Mouse (Mus musculus) left cerebral cortex, postnatal 10 days (tissue): Measurements from ENCODE around the gene Nckap5l. TPM values are rescaled to one million over a fixed set of nuclear protein-coding genes. Genes with fewer than 3 reads are reported as not detected.

ENCODE experiments used
- DNase-seq, 2 experiments: peaks; one replicate each; pipeline ENCODE4 v3.0.0; 2021 to 2022; ENCODE audit warnings: low spot score in 2 of 2, mixed read lengths in 1 of 2; ENCODE audit errors: extremely low spot score in 1 of 2
- intact Hi-C: fragments of 180-260 bp; cut with DNase I; formaldehyde crosslinking; loops from one replicate; pipeline ENCODE4 v1.15.1; 2025
- total RNA-seq, 2 experiments: library from RNA; stranded (reverse); gene quantifications; 2 replicates each; pipeline ENCODE4 v1.2.3; 2021

Gene Nckap5l
- 10 to 100 TPM; 35.8 to 38.3 TPM for total RNA-seq

DNA sequence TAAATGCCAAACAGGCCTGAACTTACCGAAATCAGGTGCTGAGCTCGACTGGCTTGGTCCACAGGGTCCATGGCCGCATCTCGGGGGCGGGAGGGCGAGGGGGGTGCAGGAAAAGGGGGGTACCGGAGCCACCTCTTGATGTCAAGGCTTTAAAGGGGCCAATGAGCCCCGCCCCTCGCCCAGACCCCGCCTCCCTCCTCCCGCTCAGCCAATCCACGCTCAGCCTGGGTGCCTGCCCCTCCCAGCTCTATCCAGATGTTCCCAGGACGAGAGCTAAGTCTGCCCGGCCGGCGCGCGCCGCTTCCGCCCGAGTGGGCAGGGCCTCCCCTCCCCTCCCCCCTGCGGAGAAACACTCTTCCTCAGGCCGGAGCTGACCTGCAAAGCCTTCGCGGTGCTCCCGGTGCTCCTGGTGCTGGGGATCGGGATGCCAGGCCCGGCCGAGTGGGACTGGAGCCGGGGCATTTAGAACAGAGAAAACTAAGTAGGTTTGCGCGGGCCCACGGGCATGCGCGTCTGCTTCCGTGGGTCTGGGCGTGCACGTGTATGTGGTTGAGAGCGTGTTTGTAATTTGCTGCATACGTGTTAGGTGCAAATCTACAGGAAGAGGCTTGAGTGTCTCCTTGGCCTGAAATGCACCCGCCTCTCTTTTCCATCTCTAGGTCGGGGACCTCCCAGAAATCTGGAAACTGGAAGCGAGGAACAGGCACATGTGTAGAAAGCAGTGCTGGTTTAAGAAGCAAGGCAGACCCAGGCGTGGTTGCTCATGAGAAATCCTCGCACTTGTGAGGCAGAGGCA lies at the start of gene Nckap5l:
Nckap5l (minus strand) TSS at position 143 of the 796 bp plus-strand sequence.
- intact Hi-C loops = no loop called here
- DNase-seq = peak; percentile 91 to 96

DNA sequence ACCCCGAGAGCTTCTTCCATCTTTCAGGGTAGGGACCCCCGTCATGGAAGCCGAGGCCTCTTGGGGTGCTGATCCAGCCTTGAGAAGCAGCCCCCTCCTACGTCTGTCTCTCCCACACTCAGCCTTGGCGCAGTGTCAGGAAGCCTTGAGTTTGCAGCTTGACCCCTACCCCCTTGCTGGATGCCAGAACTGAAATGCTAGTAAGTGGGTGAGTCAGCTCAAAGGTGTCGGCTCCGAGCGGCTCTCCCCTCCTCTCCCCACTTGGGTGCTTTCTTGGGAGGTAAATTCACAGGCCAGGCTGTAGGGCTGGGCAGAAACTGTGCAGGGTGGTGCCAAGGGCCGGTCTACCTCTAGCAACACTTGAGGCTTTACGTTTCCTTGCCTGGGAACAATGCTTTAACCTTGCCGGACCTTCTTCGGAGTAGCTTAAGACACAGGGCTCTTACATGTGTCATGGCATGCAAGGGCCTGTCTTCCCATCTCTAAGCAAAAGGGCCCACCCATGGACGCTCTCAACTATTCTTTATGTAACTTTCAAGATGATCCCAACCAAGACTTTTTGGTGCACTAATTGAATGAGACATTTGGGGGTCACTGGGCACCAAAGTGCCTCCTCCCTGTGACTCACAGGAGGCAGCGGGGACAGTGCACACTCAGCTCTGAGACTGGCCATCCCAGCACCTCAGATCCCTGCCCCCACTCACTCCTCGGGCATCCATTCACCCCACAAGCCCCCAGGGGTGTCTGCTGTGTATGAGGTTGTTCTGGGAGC lies 48.0 kb upstream of the Nckap5l start:
- intact Hi-C loops = no loop called here

GRCm38 (mm10) chr15:99503256-99503655 lies 45.7 kb upstream of the Nckap5l start:
- intact Hi-C loops = no loop called here
- DNase-seq = no peak

More for the DNA sequence above, 48.0 kb upstream of the Nckap5l start:
- no peak for DNase-seq

DNA sequence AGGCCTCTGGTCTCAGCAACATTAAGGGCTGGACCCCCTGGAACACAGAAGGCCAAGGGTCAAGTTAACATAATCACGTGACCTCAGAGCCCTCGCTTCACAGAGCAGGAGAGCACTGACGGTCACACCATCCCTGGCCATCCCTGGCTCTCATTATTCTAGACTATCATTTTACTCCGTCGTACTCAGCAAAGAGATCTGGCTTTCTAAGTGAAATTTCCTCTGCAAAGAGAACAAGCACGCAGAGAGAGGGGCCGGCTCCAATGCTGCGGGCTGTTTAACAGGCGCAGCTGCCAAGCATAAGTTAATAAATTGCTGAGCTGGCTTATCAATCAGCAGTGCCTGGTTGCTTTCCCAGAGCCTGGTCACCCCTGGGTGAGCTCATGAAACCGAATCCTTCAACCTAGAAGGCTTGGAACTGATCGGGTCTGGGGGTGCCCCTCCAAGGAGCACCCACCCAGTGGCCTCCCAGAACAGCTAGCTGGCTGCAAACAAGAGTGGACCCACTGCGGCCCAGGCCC lies 44.8 kb upstream of the Nckap5l start:
- no peak for DNase-seq
- intact Hi-C loops = no loop called here

DNA sequence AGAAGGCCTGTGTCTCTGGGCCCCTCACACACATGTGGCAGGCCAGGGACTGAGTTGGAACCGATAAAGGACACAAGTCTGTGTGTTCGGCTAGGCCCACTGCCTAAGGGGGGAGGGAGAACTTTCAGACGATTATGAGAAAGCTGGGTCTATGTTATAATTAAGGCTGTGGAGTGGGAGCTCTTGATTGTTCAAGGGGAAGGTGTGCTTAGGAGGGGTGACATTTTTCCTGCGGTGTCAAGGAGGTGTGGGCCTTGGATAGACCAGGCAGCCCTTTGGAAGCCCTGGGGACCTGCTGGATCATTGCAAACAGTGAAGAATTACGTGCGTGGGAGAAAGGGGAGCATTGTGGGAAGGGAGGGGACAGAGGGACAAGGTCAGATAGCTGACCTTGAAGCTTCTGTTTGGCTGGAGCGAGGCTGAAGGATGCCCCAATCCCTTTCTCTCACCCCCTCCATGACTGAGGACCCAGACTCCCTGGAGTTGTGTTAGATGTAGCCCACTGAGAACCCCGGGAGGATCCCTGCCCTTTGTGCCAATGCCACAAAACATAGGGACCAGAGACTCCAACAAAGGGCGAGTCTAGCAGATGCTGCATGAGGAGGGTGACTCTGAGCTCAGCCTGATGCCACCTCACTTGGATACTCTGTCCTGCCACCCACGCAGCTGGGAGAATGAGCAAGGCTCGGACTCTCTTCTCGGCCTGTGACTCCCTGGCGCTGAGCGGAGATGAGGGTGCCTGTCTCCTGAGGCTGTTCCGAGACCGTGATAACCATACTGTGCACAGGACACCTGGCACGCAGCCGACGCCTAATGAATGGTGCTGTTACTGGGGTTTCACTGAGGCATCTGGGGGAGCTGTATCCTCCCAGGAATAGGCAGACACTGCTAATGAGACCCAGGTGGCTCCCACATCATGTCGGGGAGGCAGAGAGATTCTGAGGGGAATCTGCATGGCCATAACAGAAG lies 44.0 kb upstream of the Nckap5l start:
- intact Hi-C loops = no loop called here
- DNase-seq = peak in 1 of 2 experiments; percentile 59

DNA sequence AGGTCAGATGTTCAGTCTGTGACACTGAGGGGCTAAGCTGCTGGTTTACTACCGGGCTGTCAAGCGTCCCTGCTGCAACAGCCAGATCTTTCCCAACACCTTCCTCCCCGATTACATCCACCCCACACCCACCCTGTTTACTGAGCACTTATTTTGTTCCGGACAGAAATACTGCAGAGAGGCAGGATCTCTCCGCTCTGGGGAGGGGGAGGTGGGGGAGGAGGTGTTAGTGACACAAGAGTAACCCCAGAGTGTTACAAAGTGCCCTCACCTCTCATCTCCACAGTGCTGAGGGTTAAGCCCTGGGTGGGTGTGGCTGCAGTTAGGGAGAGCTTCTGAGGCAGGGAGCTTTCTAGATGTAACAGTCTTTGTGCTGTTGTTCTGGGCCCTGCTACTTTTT lies 42.8 kb upstream of the Nckap5l start:
- no peak for DNase-seq
- intact Hi-C loops = no loop called here

GRCm38 (mm10) chr15:99499726-99500125 lies 42.2 kb upstream of the Nckap5l start:
- intact Hi-C loops = loop anchor here (5.0 to 10.0 kb wide), 4 partner anchors 98 to 405 kb away; partner anchors contain the start of gene Asic1
- no peak for DNase-seq

- DNase-seq = no peak
- intact Hi-C loops = loop anchor here (5.0 to 10.0 kb wide), 4 partner anchors 99 to 406 kb away; partner anchors contain the start of gene Asic1
Measured at GRCm38 (mm10) chr15:99498781-99499180, 41.2 kb upstream of the Nckap5l start.

- intact Hi-C loops = loop anchor here (5.0 to 10.0 kb wide), 4 partner anchors 99 to 406 kb away; partner anchors contain the start of gene Asic1
- DNase-seq = no peak
Measured at GRCm38 (mm10) chr15:99498356-99498755, 40.8 kb upstream of the Nckap5l start.

DNA sequence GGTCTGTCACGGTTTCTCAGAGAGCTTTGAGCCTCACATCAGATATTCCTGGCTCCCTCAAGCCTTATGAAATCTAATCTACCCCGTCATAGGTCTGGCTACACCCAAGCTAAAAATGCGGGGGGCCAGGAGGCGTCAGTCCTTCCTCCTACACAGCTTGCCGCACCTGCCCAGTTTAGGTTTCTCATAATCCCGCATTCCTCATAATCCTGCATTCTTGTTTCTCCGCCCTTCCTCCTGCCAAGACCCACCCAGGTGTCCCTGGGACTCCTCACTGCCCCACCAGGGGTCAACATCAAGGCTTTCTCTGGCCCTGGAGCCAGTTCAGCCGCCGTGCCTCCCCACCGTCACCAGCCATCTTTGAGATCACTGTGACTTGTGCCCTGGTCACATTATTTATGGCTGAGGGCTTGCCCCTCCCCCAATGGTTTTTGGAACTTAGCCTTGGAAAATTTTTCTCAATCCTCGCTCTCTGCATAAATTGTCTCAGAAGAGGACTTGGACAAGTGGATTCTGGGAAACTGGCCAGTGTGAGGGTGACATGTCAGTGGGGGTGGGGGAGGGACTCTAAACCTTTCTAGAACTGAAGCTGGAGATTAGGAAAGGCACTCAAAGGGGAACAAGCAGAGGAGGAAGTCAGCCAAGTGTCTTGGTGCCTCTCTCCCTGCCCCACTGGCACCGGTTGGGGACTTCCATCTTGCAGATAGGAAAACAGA lies 40.1 kb upstream of the Nckap5l start:
- peak; percentile 38 to 43 for DNase-seq
- intact Hi-C loops = loop anchor here (5.0 to 10.0 kb wide), 4 partner anchors 100 to 407 kb away; partner anchors contain the start of gene Asic1

- intact Hi-C loops = loop anchor here (5.0 to 10.0 kb wide), 4 partner anchors 100 to 408 kb away; partner anchors contain the start of gene Asic1
- DNase-seq = peak; percentile 51 to 63
Measured at GRCm38 (mm10) chr15:99497061-99497460, 39.5 kb upstream of the Nckap5l start.

DNA sequence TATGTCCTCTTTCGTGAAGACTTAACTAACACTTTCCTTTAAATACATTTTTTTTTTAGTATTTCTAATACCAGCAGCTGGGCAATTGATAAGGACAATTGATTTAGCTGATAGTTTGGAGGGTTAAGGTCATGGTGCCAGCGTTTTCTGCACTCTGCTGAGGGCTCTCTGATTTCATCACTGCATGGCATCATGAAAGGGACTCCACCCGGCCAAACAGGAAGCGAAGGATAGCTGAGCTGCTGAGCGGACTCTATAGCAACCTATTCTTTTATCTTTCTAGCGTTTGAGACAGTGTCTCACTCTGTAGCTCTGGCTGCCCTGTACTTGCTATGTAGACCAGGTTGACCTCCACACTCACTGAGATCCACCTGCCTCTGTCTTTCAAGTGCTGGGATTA lies 27.2 kb upstream of the Nckap5l start:
- intact Hi-C loops = no loop called here
- DNase-seq = no peak

GRCm38 (mm10) chr15:99475814-99476213 lies 18.3 kb upstream of the Nckap5l start:
- intact Hi-C loops = loop anchor here (10.0 kb wide), 1 partner anchor 161 kb away; no protein-coding TSS in a partner anchor
- no peak for DNase-seq

- peak; percentile 81 to 93 for DNase-seq
- intact Hi-C loops = loop anchor here (10.0 kb wide), 1 partner anchor 160 kb away; no protein-coding TSS in a partner anchor
Measured at GRCm38 (mm10) chr15:99474576-99474926, 17.0 kb upstream of the Nckap5l start, which contains the start of gene Bcdin3d. Bcdin3d (minus strand) TSS chr15:99474730.

GRCm38 (mm10) chr15:99473801-99474575 lies 16.4 kb upstream of the Nckap5l start:
- intact Hi-C loops = loop anchor here (10.0 kb wide), 1 partner anchor 159 kb away; no protein-coding TSS in a partner anchor

GRCm38 (mm10) chr15:99472972-99473371 lies 15.4 kb upstream of the Nckap5l start:
- no peak for DNase-seq
- intact Hi-C loops = loop anchor here (10.0 kb wide), 1 partner anchor 158 kb away; no protein-coding TSS in a partner anchor

More at GRCm38 (mm10) chr15:99473801-99474575, 16.4 kb upstream of the Nckap5l start:
- peak; percentile 51 to 81 for DNase-seq
